Mouse (Mus musculus): ENCODE measurements around the gene Timm17a. TPM values are rescaled to one million over a fixed set of nuclear protein-coding genes. Genes with fewer than 3 reads are reported as not detected.
A peak's percentile ranks its signal among the peaks of the same experiment; 100 is the strongest.

Gene Timm17a
- 4.0 and 5.9 TPM in 2 replicates for total RNA-seq (2017)

DNA sequence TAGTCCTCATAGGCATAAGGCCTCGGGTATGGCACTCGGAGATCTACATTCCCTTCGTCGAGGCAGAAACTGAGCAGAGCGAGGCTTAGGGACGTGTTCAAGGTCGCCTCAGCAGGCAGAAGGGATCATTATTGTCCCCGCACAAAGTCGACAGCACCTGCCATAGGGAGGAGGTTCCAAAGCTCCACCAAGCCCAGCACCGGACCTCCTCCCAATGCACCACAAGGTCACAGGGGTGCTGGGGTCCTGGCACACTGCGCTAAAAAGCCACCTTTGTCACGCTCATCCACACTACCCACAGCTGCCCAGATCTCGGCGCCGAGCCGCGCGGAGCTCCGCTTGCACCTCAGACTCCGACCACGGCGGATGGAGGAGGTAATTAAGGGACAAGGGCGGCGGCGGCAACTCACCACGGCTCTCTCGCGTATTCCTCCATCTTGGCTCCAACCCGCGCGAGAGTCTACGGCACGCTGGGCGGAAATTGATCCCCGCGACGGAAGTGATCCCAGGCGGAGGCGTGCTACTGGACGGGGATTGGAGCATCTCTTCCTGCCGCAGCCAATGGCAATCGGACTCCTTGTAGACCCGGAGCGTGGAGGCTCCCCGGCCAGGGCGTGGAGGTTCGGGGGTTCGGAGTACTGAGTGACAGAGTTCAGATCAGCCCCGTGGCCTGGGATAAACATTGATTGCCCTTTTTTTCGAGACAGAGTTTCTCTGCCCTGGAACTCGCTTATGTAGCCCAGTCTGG is at the start of gene Timm17a:
Gene Timm17a (minus strand): TSS at position 495 of the 748 bp plus-strand sequence.
- ATAC-seq (ENCODE audit: extremely low read depth, insufficient number of reproducible peaks, low FRiP score, poor library complexity, severe bottlenecking): peak; percentile 97

- no peak for ATAC-seq (ENCODE audit: extremely low read depth, insufficient number of reproducible peaks, low FRiP score, poor library complexity, severe bottlenecking)
Measured at GRCm38 (mm10) chr1:135362115-135362514, 48.5 kb upstream of the Timm17a start.

GRCm38 (mm10) chr1:135361491-135361890 is 47.9 kb upstream of the Timm17a start:
- no peak for ATAC-seq (ENCODE audit: extremely low read depth, insufficient number of reproducible peaks, low FRiP score, poor library complexity, severe bottlenecking)

- ATAC-seq (ENCODE audit: extremely low read depth, insufficient number of reproducible peaks, low FRiP score, poor library complexity, severe bottlenecking): no peak
Measured at GRCm38 (mm10) chr1:135359071-135359470, 45.5 kb upstream of the Timm17a start.

DNA sequence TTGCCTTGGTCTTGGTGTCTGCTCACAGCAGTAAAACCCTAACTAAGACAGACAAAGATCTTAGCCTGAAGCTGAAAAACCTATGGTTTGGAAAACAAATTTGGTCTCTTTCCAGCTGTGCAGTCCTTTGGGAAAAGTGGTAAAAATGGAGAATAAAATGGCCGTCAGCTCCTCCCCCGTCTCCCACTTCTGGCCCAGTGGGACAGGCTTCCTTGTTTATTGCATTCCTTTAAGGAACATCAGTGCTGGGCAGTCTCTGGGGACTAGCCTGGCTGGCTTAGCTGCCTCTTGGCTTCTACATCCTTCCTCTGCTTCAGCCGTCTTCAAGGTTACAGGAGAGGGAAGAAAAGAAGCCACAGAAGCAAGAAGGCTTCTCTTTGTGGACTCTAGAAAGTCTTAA is 38.4 kb upstream of the Timm17a start:
- no peak for ATAC-seq (ENCODE audit: extremely low read depth, insufficient number of reproducible peaks, low FRiP score, poor library complexity, severe bottlenecking)

DNA sequence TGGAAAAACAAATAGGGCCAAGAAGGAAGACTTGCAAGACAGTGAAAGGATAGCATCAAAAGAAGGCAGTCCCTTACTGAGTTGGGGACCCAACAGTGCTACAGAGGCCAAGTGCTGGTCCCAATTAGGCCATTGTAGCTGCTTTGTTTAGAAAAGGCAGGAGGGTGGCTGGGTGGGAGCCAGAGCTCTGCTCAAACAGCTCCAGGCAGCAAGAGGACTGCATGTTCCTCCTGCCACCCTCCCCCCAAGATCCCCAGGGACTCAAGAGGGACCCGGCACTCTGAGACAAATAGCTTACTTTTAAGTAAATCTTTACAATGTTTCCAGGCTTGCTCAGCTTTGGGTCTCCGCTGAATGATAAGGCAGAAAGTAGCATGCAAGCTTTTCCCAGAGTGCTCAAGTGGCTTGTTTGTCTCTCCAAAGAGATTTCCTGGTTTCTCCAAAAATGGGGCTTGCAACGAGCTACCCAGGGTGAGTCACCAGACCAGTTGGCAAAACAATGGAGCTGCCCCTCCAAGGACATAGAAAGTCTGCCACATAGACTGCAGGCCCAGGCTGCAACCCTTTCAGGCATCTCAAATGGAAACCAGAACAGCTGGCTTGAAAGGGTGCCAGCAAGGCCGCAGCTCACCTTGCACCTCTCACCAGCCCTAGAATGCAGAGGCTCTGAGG is 34.1 kb upstream of the Timm17a start:
- ATAC-seq (ENCODE audit: extremely low read depth, insufficient number of reproducible peaks, low FRiP score, poor library complexity, severe bottlenecking): no peak

DNA sequence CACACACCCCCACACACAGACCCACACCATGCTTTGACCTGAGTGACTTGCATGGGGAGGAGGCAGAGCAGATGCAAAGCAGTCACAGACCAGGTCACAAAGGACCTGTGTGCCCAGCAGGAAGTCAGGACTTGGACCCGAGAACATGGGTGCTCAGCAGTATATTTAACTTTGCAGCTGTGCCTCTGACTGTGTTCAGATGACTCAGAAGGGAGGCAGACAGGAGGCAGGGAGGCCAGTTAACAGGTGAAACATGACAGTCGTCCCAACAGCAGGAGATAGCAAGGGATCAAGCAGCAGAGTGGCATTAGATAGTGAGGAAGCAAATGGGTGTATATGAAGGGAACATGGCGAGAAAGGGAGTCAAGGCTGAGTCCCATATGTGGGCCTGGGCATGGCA is 33.3 kb upstream of the Timm17a start:
- ATAC-seq (ENCODE audit: extremely low read depth, insufficient number of reproducible peaks, low FRiP score, poor library complexity, severe bottlenecking): no peak

DNA sequence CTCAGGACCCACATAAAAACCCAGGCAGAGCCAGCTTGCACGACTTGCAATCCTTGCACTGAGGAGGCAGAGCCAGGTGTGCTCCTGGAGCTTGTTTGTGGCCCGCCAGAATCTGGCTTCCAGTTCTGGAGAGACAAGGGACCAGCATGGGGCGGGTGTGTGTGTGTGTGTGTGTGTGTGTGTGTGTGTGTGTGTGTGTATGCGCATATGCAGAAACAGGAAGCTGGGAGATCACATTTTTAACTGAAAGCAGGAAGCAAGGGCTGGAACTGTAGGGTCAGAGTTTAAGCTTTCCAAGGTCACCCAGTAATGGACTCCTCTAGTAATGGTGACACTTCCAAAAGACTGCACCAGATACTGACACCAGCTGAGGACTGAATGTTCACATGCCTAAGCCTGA is 30.4 kb upstream of the Timm17a start:
- no peak for ATAC-seq (ENCODE audit: extremely low read depth, insufficient number of reproducible peaks, low FRiP score, poor library complexity, severe bottlenecking)

- no peak for ATAC-seq (ENCODE audit: extremely low read depth, insufficient number of reproducible peaks, low FRiP score, poor library complexity, severe bottlenecking)
Measured at GRCm38 (mm10) chr1:135341947-135342346, 28.4 kb upstream of the Timm17a start.

- no peak for ATAC-seq (ENCODE audit: extremely low read depth, insufficient number of reproducible peaks, low FRiP score, poor library complexity, severe bottlenecking)
Measured at GRCm38 (mm10) chr1:135330578-135330977, 17.0 kb upstream of the Timm17a start.

- ATAC-seq (ENCODE audit: extremely low read depth, insufficient number of reproducible peaks, low FRiP score, poor library complexity, severe bottlenecking): no peak
Measured at GRCm38 (mm10) chr1:135328368-135328767, 14.8 kb upstream of the Timm17a start.

- no peak for ATAC-seq (ENCODE audit: extremely low read depth, insufficient number of reproducible peaks, low FRiP score, poor library complexity, severe bottlenecking)
Measured at GRCm38 (mm10) chr1:135325934-135326333, 12.4 kb upstream of the Timm17a start.

DNA sequence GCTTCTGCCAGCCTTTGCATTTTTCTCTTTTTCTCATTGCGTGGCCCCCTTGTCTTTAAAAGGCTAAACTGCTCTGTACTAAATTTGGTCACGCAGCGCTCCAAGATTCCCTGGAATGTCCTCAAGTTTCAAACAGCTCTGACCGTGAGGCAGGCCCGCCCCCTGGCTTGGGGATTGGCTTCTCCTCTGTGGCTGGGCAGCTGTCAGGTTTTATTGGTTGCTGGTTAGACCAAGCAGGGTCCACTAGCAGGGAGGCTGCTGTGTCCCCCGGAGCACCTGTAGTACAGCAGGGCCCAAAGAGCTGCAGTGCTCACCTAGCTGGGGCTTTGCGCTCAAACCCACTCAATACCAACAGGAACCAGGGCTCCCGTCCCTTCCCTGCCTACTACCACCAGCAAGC is 11.0 kb upstream of the Timm17a start, which contains the start of gene Lmod1:
Gene Lmod1 (plus strand): TSS at position 237 of the 400 bp plus-strand sequence.
- no peak for ATAC-seq (ENCODE audit: extremely low read depth, insufficient number of reproducible peaks, low FRiP score, poor library complexity, severe bottlenecking)

- ATAC-seq (ENCODE audit: extremely low read depth, insufficient number of reproducible peaks, low FRiP score, poor library complexity, severe bottlenecking): no peak
Measured at GRCm38 (mm10) chr1:135323367-135323901, 9.9 kb upstream of the Timm17a start.

DNA sequence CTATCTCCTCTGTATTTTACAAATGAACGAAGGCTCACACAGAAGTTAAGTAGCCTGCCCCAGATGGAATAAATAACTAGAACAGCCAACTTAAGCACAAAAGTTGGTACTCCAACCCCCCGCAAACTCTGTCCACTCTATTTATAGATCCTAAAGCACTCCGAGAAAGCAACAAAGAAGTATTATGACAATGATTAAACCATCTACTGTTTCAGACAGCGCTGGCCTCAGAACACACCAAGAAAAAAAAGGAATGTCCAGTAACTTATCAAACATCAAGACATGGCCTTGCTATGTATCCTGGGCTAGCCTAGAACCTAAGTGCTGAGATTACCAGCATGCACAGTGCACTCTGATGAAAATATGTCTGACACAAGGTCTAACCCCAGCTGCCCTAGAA is 1.4 kb downstream of the Timm17a start:
- ATAC-seq (ENCODE audit: extremely low read depth, insufficient number of reproducible peaks, low FRiP score, poor library complexity, severe bottlenecking): no peak

GRCm38 (mm10) chr1:135311356-135311755 is 2.2 kb downstream of the Timm17a start:
- ATAC-seq (ENCODE audit: extremely low read depth, insufficient number of reproducible peaks, low FRiP score, poor library complexity, severe bottlenecking): no peak

DNA sequence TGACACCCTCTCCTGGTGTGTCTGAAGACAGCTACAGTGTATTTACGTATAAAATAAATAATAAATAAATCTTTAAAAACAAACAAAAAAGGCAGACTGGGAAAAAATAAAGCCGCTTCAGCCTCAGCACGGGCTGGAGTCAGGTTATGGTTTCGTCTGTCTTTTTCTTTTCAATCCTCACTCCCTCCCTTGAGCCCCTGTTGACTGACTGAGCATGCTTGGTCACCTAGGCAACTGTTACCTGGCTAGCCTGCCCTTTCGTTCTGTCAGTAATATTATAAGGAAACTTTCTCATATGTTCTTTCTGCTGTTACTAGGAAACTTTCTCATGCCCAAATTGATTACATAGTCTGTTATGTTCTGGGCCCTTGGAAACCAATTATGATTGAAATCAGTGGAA is 22.7 kb downstream of the Timm17a start:
- ATAC-seq (ENCODE audit: extremely low read depth, insufficient number of reproducible peaks, low FRiP score, poor library complexity, severe bottlenecking): no peak

DNA sequence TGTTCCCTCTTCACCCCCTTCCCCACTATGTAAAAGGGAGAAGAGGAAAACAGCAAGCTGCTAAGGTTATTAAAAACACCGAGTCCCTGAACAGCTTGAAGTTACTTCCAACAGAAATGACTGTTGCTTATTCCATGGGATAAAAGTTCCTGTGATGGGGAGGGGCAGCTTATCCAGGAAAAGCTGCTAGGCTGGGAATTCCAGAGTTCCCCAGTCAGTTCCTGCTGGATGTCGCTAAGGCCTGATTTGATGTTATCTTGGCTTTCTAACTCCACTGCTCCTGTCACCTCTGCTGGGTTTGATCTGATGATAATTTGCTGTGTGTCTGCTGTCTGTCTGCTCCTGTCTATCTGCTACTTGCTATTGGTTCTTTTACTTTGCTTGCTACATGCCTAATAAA is 27.3 kb downstream of the Timm17a start:
- no peak for ATAC-seq (ENCODE audit: extremely low read depth, insufficient number of reproducible peaks, low FRiP score, poor library complexity, severe bottlenecking)

- peak; percentile 32 for ATAC-seq (ENCODE audit: extremely low read depth, insufficient number of reproducible peaks, low FRiP score, poor library complexity, severe bottlenecking)
Measured at GRCm38 (mm10) chr1:135283826-135284291, 29.7 kb downstream of the Timm17a start, which contains the start of gene Rnpep. Gene Rnpep (minus strand): TSS chr1:135284084.

GRCm38 (mm10) chr1:135283287-135283825 is 30.2 kb downstream of the Timm17a start:
- peak; percentile 30; the same call in 1 of the 2 replicates for ATAC-seq (ENCODE audit: extremely low read depth, insufficient number of reproducible peaks, low FRiP score, poor library complexity, severe bottlenecking)
